Mouse (Mus musculus): Measurements from ENCODE around the gene Bicd1. TPM values are rescaled to one million over a fixed set of nuclear protein-coding genes. Genes with fewer than 3 reads are reported as not detected.
"Not testable (repeated sequence)": the region's sequence is repeated elsewhere in the genome, so short reads cannot be mapped to it uniquely, and the experiment has no call there.

The Bicd1 gene
- 2.4 and 2.9 TPM in 2 replicates for polyA plus RNA-seq (2012; rRNA removed)

DNA sequence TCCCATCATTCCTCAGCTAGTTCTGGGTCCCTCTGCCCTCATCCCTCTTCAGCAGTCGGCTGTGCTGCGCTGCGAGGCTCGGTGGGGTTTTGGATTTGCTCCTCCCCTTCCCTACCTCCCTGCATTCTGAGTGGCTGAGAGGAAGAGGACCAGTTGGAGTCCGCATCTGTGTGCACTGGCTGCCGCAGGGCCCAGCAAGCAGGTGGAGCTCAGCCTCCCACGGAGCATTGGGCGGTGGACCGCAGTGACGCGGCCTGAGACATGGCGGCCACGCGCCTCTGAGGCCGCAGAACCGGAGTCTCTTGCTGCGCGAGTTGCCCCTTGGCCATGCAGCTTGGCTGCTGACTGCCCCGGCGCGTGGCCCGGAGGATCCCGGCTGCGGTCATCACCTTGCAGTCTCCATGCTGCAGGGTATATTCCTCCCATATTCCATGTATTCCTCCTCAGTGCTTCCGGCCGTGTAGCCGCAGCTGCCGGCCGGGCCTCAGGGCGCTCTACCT, at the start of gene Bicd1:
Gene Bicd1 (plus strand): TSS at position 54 of the 500 bp plus-strand sequence.
- DNase-seq, result peak; percentile 84
- under 1% methylated on average over 30 of the region's 30 CpGs for WGBS
- peak within 1 kb of the TSS; percentile 18 for H3K27ac ChIP-seq (ENCODE audit: insufficient read depth, low read depth, low read length)
- H3K4me1 ChIP-seq (ENCODE audit: control insufficient read depth, insufficient read depth, low read length), result no peaks in the 10 kb centered on the region
- TF ChIP-seq CTCF (conservative IDR thresholded peaks at IDR 0.05; ENCODE audit: insufficient read depth, insufficient read length, low read depth, low read length) (no peak), POLR2A (IDR thresholded peaks at IDR 0.05; ENCODE audit: low read depth, low read length) (peak; percentile 78)
- peak within 1 kb of the TSS; percentile 71 for H3K4me3 ChIP-seq (ENCODE audit: insufficient read depth, low read depth, low read length)
- no peaks in the 10 kb centered on the region for H3K36me3 ChIP-seq (ENCODE audit: control insufficient read depth, insufficient read depth, low read length)
- H3K27me3 ChIP-seq (replicated peaks; ENCODE audit: control insufficient read depth, insufficient read depth, low read length), result no peaks in the 10 kb centered on the region

DNA sequence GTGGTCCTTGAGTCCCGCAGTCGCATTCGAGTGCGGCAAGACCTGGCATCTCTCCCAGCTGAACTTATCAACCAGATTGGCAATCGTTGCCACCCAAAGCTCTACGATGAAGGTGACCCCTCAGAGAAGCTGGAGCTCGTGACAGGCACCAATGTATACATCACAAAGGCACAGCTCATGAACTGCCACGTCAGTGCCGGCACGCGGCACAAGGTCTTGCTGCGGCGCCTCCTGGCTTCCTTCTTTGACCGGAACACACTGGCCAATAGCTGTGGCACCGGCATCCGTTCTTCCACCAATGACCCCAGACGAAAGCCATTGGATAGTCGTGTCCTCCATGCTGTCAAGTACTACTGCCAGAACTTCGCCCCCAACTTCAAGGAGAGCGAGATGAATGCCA, 46.2 kb upstream of the Bicd1 start:
- H3K36me3 ChIP-seq (ENCODE audit: control insufficient read depth, insufficient read depth, low read length); DNase-seq; H3K27me3 ChIP-seq (replicated peaks; ENCODE audit: control insufficient read depth, insufficient read depth, low read length); H3K4me1 ChIP-seq (ENCODE audit: control insufficient read depth, insufficient read depth, low read length); H3K27ac ChIP-seq (ENCODE audit: insufficient read depth, low read depth, low read length); H3K4me3 ChIP-seq (ENCODE audit: insufficient read depth, low read depth, low read length): not testable (repeated sequence)
- WGBS, result 97% methylated on average over 20 of the region's 20 CpGs

DNA sequence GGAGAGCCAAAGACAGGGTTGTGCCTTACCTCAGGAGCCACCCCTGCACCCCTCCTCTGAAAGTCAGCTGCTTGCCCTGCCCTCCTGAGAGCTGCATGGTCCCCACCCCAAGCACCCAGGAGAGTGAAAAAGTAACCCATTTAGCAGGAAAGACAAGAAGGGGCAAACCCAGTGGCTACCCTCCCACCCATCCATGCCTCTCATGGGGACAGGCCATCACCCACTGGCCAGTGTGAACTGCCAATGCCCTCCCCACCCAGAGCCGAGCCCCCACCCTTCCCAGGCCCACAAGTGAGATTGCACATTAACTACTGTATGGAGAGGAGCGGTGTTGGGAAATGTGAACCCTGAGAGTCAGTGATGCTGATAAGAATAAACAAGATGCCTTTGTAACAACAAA, 42.7 kb upstream of the Bicd1 start:
- not testable (repeated sequence) for H3K27me3 ChIP-seq (replicated peaks; ENCODE audit: control insufficient read depth, insufficient read depth, low read length); DNase-seq; H3K36me3 ChIP-seq (ENCODE audit: control insufficient read depth, insufficient read depth, low read length); H3K4me3 ChIP-seq (ENCODE audit: insufficient read depth, low read depth, low read length); H3K27ac ChIP-seq (ENCODE audit: insufficient read depth, low read depth, low read length); H3K4me1 ChIP-seq (ENCODE audit: control insufficient read depth, insufficient read depth, low read length)
- WGBS, result 38% methylated on average over 2 of the region's 2 CpGs

DNA sequence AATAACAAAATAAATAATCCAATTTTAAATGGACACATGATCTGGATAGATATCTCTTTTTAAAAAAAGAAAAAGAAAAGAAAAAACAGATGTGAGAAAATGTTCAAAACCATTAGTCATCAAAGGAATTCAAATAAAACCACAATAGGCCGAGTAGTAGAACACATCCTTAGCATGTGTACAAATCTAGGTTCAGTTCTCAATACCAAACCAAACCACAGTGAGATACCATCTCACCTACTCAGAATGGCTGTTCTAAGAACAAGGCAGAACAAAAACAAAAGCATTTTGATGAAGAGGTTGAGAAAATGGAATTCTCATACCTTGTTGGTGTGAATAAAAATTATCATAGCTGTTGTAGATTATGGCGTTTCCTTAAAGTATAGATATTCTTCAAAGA, 42.3 kb upstream of the Bicd1 start:
- no peak for DNase-seq
- TF ChIP-seq CTCF (conservative IDR thresholded peaks at IDR 0.05; ENCODE audit: insufficient read depth, insufficient read length, low read depth, low read length) (no peak), POLR2A (IDR thresholded peaks at IDR 0.05; ENCODE audit: low read depth, low read length) (no peak)
- H3K27ac ChIP-seq (ENCODE audit: insufficient read depth, low read depth, low read length), result no peak overlapping the region
- no peak overlapping the region for H3K4me3 ChIP-seq (ENCODE audit: insufficient read depth, low read depth, low read length)
- no peaks in the 10 kb centered on the region for H3K4me1 ChIP-seq (ENCODE audit: control insufficient read depth, insufficient read depth, low read length)
- H3K27me3 ChIP-seq (replicated peaks; ENCODE audit: control insufficient read depth, insufficient read depth, low read length), result no peaks in the 10 kb centered on the region
- no peaks in the 10 kb centered on the region for H3K36me3 ChIP-seq (ENCODE audit: control insufficient read depth, insufficient read depth, low read length)
- 80% methylated on average over 2 of the region's 2 CpGs for WGBS

DNA sequence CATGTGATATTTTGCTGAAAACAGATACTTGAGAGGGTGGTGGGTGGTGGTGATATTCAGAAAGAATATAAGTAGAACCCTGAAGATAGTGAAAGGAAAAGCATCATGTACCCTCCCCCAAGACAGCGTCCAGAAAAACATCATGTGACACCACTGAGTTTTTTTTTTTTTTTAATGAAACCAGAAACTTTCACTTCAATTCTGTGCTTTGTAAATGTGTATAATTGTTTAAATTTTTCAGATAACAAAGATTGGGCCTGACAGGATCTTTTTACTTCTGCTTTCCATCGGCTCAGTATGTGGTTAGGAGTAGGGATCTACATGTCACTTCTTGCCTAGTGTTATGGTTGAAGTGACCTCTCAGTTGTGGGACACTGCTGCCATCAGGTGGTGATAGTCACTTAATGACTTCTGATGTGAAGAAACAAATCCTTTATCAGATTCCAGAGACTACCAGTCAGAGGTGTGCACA, 33.7 kb upstream of the Bicd1 start:
- no peaks in the 10 kb centered on the region for H3K27me3 ChIP-seq (replicated peaks; ENCODE audit: control insufficient read depth, insufficient read depth, low read length)
- WGBS, result 13% methylated on average over 2 of the region's 2 CpGs
- no peaks in the 10 kb centered on the region for H3K36me3 ChIP-seq (ENCODE audit: control insufficient read depth, insufficient read depth, low read length)
- peaks cover 3% of the 10 kb centered on the region; the same call in 1 of the 2 replicates for H3K4me1 ChIP-seq (ENCODE audit: control insufficient read depth, insufficient read depth, low read length)
- H3K4me3 ChIP-seq (ENCODE audit: insufficient read depth, low read depth, low read length), result no peak overlapping the region
- no peak overlapping the region for H3K27ac ChIP-seq (ENCODE audit: insufficient read depth, low read depth, low read length)
- TF ChIP-seq CTCF (conservative IDR thresholded peaks at IDR 0.05; ENCODE audit: insufficient read depth, insufficient read length, low read depth, low read length) (peak; percentile 47), POLR2A (IDR thresholded peaks at IDR 0.05; ENCODE audit: low read depth, low read length) (no peak)
- peak; percentile 91 for DNase-seq

DNA sequence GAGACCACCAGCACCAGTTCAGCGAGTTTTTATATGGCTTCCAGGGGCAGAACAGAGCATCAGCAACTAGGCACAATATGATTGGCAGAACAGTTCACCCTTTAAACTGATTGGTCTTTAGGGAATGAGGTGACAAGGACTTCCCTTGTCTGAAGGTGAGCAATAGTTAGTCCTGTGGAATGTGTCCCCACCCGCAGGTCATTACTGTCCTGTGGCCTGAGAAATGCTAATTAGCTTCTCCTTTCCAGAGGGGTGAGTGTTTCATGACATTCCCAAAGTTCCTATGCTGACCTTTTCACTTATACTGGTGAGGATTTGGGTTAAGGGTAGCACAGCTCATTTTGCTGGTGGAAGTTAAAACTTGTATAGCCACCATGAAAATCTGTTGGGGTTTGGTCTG, 25.2 kb upstream of the Bicd1 start:
- TF ChIP-seq POLR2A (IDR thresholded peaks at IDR 0.05; ENCODE audit: low read depth, low read length), result no peak
- H3K36me3 ChIP-seq (ENCODE audit: control insufficient read depth, insufficient read depth, low read length), result no peaks in the 10 kb centered on the region
- H3K4me3 ChIP-seq (ENCODE audit: insufficient read depth, low read depth, low read length), result no peak overlapping the region
- H3K27ac ChIP-seq (ENCODE audit: insufficient read depth, low read depth, low read length), result peak overlapping the region; percentile 26; the same call in 1 of the 2 replicates
- H3K4me1 ChIP-seq (ENCODE audit: control insufficient read depth, insufficient read depth, low read length), result peaks cover 9% of the 10 kb centered on the region; the same call in 1 of the 2 replicates
- 63% methylated on average over 2 of the region's 2 CpGs for WGBS
- peak; percentile 47 for DNase-seq
- H3K27me3 ChIP-seq (replicated peaks; ENCODE audit: control insufficient read depth, insufficient read depth, low read length), result no peaks in the 10 kb centered on the region

DNA sequence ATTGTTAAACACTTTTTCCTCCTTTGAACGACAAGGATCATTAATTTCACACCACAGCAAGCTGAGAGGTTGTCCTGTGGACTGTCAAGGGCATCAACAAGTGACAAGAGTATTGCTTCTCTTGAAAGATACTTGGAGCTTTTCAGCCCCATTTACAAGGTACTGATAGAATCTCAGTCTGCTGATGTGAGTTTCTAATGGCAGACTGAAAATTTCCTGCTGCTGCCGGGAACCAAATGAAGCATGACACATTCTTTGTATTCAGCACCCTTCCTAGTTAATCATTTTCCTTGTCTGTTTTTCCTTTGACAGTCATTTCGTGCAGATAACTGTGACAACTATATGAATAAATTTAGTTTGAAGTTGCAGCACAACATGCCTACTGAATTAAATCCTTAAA, 22.3 kb upstream of the Bicd1 start:
- no peaks in the 10 kb centered on the region for H3K27me3 ChIP-seq (replicated peaks; ENCODE audit: control insufficient read depth, insufficient read depth, low read length)
- no peak for TF ChIP-seq POLR2A (IDR thresholded peaks at IDR 0.05; ENCODE audit: low read depth, low read length)
- no peak for TF ChIP-seq CTCF (conservative IDR thresholded peaks at IDR 0.05; ENCODE audit: insufficient read depth, insufficient read length, low read depth, low read length)
- H3K4me3 ChIP-seq (ENCODE audit: insufficient read depth, low read depth, low read length), result no peak overlapping the region
- H3K27ac ChIP-seq (ENCODE audit: insufficient read depth, low read depth, low read length), result peak overlapping the region; percentile 89
- H3K4me1 ChIP-seq (ENCODE audit: control insufficient read depth, insufficient read depth, low read length), result peaks cover 9% of the 10 kb centered on the region; the same call in 1 of the 2 replicates
- DNase-seq, result peak; percentile 73
- 11% methylated on average over 3 of the region's 3 CpGs for WGBS
- no peaks in the 10 kb centered on the region for H3K36me3 ChIP-seq (ENCODE audit: control insufficient read depth, insufficient read depth, low read length)

DNA sequence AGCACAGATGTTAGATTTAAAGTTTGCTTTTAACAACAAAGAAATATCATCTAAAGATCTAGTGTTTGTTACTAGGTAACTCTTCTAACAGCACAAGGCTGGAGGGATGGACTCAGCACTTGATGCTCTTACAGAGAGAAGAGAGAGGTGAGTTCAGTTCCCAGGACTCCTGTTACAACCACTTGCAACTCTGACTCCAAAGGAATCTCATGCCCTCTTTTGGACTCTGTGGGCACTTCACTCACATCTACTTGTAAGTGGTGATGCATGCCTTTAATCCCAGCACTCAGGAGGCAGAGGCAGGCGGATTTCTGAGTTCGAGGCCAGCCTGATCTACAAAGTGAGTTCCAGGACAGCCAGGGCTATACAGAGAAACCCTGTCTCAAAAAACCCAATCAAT, 19.1 kb upstream of the Bicd1 start:
- DNase-seq; H3K27ac ChIP-seq (ENCODE audit: insufficient read depth, low read depth, low read length); H3K27me3 ChIP-seq (replicated peaks; ENCODE audit: control insufficient read depth, insufficient read depth, low read length); H3K4me1 ChIP-seq (ENCODE audit: control insufficient read depth, insufficient read depth, low read length); H3K36me3 ChIP-seq (ENCODE audit: control insufficient read depth, insufficient read depth, low read length); H3K4me3 ChIP-seq (ENCODE audit: insufficient read depth, low read depth, low read length): not testable (repeated sequence)
- 92% methylated on average over 2 of the region's 2 CpGs for WGBS

Measured in kidney, adult 2 months (tissue).